Mouse (Mus musculus): ENCODE measurements around the gene Tbc1d23. TPM values are rescaled to one million over a fixed set of nuclear protein-coding genes. Genes with fewer than 3 reads are reported as not detected.
"Not testable (repeated sequence)": the region's sequence is repeated elsewhere in the genome, so short reads cannot be mapped to it uniquely, and the experiment has no call there.

The Tbc1d23 gene
- polyA plus RNA-seq, 1 experiment from 2014 or later, result 20.5 TPM

DNA sequence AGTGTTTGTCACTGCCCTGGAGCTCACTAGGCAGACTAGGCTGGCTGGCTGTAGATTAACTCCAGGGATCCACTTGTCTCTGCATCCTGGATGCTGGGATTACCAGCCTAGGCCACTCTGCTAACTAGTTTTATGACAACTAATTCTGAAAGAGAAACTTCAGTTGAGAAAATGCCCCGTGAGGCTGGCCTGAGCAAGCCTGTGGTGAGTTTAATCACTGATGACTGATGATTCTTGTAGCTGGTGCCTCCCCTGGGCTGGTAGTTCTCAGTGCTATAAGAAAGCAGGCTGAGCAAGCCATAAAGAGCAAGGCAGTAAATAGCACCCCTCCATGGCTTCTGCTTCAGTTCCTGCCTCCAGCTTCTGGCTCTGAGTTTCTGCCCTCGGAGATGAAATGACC lies 55.6 kb downstream of the Tbc1d23 start:
- H3K9ac ChIP-seq (ENCODE audit: low read depth, low read length), result no peak overlapping the region
- H3K27me3 ChIP-seq (ENCODE audit: control insufficient read depth, insufficient read depth, low read length), result no peaks in the 10 kb centered on the region
- H3K4me2 ChIP-seq, result no peak overlapping the region
- ATAC-seq (replicated peaks; ENCODE audit: insufficient number of reproducible peaks, low FRiP score, low TSS enrichment), result no peak
- WGBS (ENCODE audit: insufficient replicate concordance), result 71% methylated on average over 2 of the region's 2 CpGs
- H3K9me3 ChIP-seq (replicated peaks; ENCODE audit: control insufficient read depth, low read length), result no peaks in the 10 kb centered on the region
- H3K4me1 ChIP-seq (ENCODE audit: control insufficient read depth, insufficient read depth, low read length), result no peaks in the 10 kb centered on the region
- H3K36me3 ChIP-seq (ENCODE audit: control insufficient read depth, insufficient read depth, low read length), result peaks cover 5% of the 10 kb centered on the region; the same call in 1 of the 2 replicates
- no peak overlapping the region for H3K4me3 ChIP-seq (ENCODE audit: low read depth, low read length)
- H3K27ac ChIP-seq (ENCODE audit: low read depth, low read length), result no peak overlapping the region

DNA sequence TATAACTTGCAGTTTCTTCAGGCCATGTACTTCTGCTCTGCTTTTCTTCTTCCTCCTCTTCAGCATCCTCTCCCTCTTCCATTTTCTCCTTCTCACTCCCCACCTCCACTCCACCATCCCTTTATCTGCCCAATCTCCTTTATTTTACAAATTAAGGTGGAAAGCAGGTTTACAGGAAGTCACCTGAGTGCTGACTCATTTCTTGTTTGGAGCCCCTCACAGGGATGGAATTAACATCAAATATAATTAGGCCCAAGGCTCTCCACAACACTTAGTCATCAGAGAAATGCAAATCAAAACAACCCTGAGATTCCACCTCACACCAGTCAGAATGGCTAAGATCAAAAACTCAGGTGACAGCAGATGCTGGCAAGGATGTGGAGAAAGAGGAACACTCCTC lies 56.8 kb downstream of the Tbc1d23 start:
- not testable (repeated sequence) for H3K9me3 ChIP-seq (replicated peaks; ENCODE audit: control insufficient read depth, low read length); H3K9ac ChIP-seq (ENCODE audit: low read depth, low read length); H3K36me3 ChIP-seq (ENCODE audit: control insufficient read depth, insufficient read depth, low read length); H3K4me2 ChIP-seq; ATAC-seq (replicated peaks; ENCODE audit: insufficient number of reproducible peaks, low FRiP score, low TSS enrichment); H3K27ac ChIP-seq (ENCODE audit: low read depth, low read length); H3K4me3 ChIP-seq (ENCODE audit: low read depth, low read length); H3K27me3 ChIP-seq (ENCODE audit: control insufficient read depth, insufficient read depth, low read length); H3K4me1 ChIP-seq (ENCODE audit: control insufficient read depth, insufficient read depth, low read length)

DNA sequence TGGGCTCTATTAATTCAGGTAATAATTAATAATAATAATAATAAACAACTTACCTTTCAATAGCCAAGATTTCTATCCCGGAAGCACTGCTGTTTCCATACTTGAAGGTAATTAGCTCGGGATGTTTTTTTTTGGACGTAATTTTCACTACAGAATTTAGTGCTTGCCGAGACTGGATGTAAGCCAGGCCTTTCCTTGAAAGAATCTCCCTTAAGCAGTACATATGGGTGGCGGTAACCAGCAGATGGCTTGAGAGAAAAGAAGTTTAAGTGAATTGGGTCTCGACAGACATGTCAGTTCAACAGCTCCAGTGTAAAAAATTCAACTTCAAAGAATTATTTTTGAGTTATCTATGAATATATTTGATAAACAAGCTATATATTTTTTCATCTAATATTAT lies 59.7 kb downstream of the Tbc1d23 start:
- WGBS (ENCODE audit: insufficient replicate concordance), result 91% methylated on average over 6 of the region's 6 CpGs
- H3K27ac ChIP-seq (ENCODE audit: low read depth, low read length), result no peak overlapping the region
- ATAC-seq (replicated peaks; ENCODE audit: insufficient number of reproducible peaks, low FRiP score, low TSS enrichment), result no peak

DNA sequence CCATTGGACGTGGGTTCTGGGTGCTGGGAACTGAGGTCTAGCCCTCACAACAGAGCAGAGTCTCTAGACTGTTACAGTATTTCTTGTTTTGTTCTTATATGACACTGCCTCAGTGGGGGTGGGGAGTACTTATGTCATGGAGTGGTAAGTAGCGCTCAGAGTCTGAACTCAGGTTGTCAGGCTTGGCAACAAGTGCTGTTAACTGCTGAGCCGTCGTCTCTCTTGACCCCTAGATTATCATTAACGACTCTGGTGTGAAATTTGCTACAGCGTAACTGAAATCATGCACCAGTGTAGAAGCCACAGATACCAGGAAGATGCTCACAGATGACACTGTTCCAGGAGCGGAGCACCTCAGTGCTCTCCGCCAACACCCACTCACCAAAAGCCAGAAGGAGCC lies 60.1 kb downstream of the Tbc1d23 start:
- Histone ChIP-seq H3K36me3 (ENCODE audit: control insufficient read depth, insufficient read depth, low read length) (0 out of 2 replicates have a peak, but pooled peaks cover 1% of the 10 kb centered on the region), H3K27me3 (ENCODE audit: control insufficient read depth, insufficient read depth, low read length) (no peaks in the 10 kb centered on the region)
- WGBS (ENCODE audit: insufficient replicate concordance), result 87% methylated on average over 8 of the region's 8 CpGs

More for the DNA sequence above, 59.7 kb downstream of the Tbc1d23 start:
- no peak overlapping the region for H3K9ac ChIP-seq (ENCODE audit: low read depth, low read length)
- no peaks in the 10 kb centered on the region for H3K9me3 ChIP-seq (replicated peaks; ENCODE audit: control insufficient read depth, low read length)
- no peaks in the 10 kb centered on the region for H3K27me3 ChIP-seq (ENCODE audit: control insufficient read depth, insufficient read depth, low read length)
- 0 out of 2 replicates have a peak, but pooled peaks cover 2% of the 10 kb centered on the region for H3K36me3 ChIP-seq (ENCODE audit: control insufficient read depth, insufficient read depth, low read length)
- no peaks in the 10 kb centered on the region for H3K4me1 ChIP-seq (ENCODE audit: control insufficient read depth, insufficient read depth, low read length)
- no peak overlapping the region for H3K4me2 ChIP-seq
- no peak overlapping the region for H3K4me3 ChIP-seq (ENCODE audit: low read depth, low read length)

DNA sequence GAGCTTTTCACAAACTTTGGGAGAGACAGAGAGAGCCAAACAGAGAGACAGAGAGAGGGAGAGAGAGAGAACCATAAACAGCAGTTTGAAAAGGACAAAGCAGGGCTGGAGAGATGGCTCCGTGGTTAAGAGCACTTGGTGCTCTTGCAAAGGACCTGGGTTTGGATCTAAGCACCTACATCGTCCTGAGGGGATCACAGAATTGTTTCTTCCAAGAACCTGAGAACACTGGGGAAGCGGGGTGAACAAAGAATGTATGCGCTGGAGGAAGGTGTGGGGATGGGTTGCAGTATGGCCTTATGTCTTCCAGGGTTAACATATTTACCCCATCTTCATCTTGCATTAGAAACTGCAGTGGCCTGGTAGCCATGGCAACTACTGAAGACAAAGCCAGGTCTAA lies 63.1 kb downstream of the Tbc1d23 start:
- Histone ChIP-seq H3K27ac (ENCODE audit: low read depth, low read length) (no peak overlapping the region), H3K27me3 (ENCODE audit: control insufficient read depth, insufficient read depth, low read length) (no peaks in the 10 kb centered on the region), H3K9me3 (replicated peaks; ENCODE audit: control insufficient read depth, low read length) (no peaks in the 10 kb centered on the region), H3K4me1 (ENCODE audit: control insufficient read depth, insufficient read depth, low read length) (no peaks in the 10 kb centered on the region), H3K4me2 (no peak overlapping the region), H3K36me3 (ENCODE audit: control insufficient read depth, insufficient read depth, low read length) (0 out of 2 replicates have a peak, but pooled peaks cover 2% of the 10 kb centered on the region), H3K4me3 (ENCODE audit: low read depth, low read length) (no peak overlapping the region), H3K9ac (ENCODE audit: low read depth, low read length) (no peak overlapping the region)
- no peak for ATAC-seq (replicated peaks; ENCODE audit: insufficient number of reproducible peaks, low FRiP score, low TSS enrichment)
- WGBS (ENCODE audit: insufficient replicate concordance), result 77% methylated on average over 4 of the region's 4 CpGs

More for the DNA sequence above, 60.1 kb downstream of the Tbc1d23 start:
- Histone ChIP-seq H3K4me2 (no peak overlapping the region), H3K27ac (ENCODE audit: low read depth, low read length) (no peak overlapping the region), H3K9me3 (replicated peaks; ENCODE audit: control insufficient read depth, low read length) (no peaks in the 10 kb centered on the region), H3K4me1 (ENCODE audit: control insufficient read depth, insufficient read depth, low read length) (no peaks in the 10 kb centered on the region), H3K9ac (ENCODE audit: low read depth, low read length) (no peak overlapping the region), H3K4me3 (ENCODE audit: low read depth, low read length) (no peak overlapping the region)
- no peak for ATAC-seq (replicated peaks; ENCODE audit: insufficient number of reproducible peaks, low FRiP score, low TSS enrichment)

DNA sequence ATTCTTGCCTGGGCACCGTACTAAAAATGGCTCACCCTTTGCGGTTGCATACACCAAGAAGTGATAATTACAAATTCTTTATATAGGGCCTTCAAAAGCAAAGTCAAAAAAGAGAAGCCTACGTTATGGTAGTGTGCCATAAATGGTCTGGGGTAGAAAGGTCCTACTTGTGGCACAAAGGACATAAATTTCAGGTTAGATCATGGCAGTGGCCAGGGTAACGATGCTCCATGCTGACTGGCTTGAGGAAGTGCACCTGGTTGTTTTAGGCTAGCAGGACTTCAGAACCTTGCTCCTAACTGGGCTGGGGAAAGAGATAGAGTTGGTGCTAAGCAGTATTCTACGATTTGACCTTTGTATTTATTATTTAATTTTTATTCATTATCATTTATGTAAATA lies 63.8 kb downstream of the Tbc1d23 start:
- WGBS (ENCODE audit: insufficient replicate concordance), result 30% methylated on average over 5 of the region's 5 CpGs
- no peaks in the 10 kb centered on the region for H3K9me3 ChIP-seq (replicated peaks; ENCODE audit: control insufficient read depth, low read length)
- ATAC-seq (replicated peaks; ENCODE audit: insufficient number of reproducible peaks, low FRiP score, low TSS enrichment), result peak; percentile 31
- H3K27ac ChIP-seq (ENCODE audit: low read depth, low read length), result no peak overlapping the region
- no peaks in the 10 kb centered on the region for H3K27me3 ChIP-seq (ENCODE audit: control insufficient read depth, insufficient read depth, low read length)
- no peaks in the 10 kb centered on the region for H3K4me1 ChIP-seq (ENCODE audit: control insufficient read depth, insufficient read depth, low read length)
- H3K9ac ChIP-seq (ENCODE audit: low read depth, low read length), result peak overlapping the region; percentile 90; the same call in 1 of the 2 replicates
- H3K4me3 ChIP-seq (ENCODE audit: low read depth, low read length), result peak overlapping the region; percentile 79
- peak overlapping the region; percentile 85 for H3K4me2 ChIP-seq
- H3K36me3 ChIP-seq (ENCODE audit: control insufficient read depth, insufficient read depth, low read length), result peaks cover 2% of the 10 kb centered on the region; the same call in 1 of the 2 replicates

DNA sequence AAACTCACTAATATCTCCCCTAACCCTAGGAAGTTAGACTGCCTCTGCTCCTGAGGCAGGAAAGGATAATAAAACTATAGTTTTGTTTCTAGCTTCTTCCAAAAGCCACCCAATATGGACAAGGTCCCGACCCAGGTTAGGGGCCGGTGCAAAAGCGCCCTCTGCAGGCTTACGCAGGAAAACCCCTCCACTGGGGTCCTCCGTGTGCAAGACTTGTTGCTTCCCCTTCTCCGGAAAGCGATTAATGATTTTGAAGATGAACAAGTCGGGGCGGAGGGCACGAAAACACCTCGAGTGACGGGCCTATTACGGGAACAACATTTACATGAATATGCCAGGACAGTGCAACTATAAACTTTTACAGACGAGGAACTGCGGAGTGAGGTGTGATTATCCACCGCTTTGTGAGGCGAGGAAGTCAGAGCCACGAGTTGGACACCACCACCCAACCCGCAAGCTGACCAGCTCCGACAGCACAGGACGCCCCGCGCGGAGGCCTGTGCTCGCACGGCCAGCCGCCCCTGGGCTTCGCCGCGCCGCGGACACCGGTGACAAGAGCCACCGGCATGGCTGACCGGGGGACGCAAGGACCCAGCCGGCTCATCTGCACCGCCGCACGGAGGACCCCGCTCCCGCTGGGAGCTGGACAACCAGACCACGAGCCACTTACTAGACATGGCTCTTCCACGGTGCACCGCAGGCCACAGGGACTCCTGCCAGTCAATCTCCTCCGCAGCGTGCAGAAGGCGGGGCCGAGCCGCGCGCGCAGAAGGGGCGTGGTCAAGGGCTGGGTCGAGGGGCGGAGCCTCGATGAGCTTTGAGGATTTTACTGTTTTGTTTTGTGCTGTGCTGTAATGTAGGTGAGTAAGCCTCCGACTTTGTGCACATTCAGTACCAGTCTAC lies 64.4 kb downstream of the Tbc1d23 start, which contains the start of gene Nit2:
TSS of gene Nit2 (minus strand) at position 731 of the 903 bp plus-strand sequence.
- Histone ChIP-seq H3K36me3 (ENCODE audit: control insufficient read depth, insufficient read depth, low read length) (peaks cover 2% of the 10 kb centered on the region; the same call in 1 of the 2 replicates), H3K27ac (ENCODE audit: low read depth, low read length) (peak within 1 kb of the TSS; percentile 92), H3K9ac (ENCODE audit: low read depth, low read length) (peak within 1 kb of the TSS; percentile 90), H3K4me2 (peak within 1 kb of the TSS; percentile 85), H3K4me3 (ENCODE audit: low read depth, low read length) (peak within 1 kb of the TSS; percentile 79), H3K4me1 (ENCODE audit: control insufficient read depth, insufficient read depth, low read length) (no peaks in the 10 kb centered on the region), H3K27me3 (ENCODE audit: control insufficient read depth, insufficient read depth, low read length) (no peaks in the 10 kb centered on the region), H3K9me3 (replicated peaks; ENCODE audit: control insufficient read depth, low read length) (no peaks in the 10 kb centered on the region)
- WGBS (ENCODE audit: insufficient replicate concordance), result under 1% methylated on average over 58 of the region's 58 CpGs
- ATAC-seq (replicated peaks; ENCODE audit: insufficient number of reproducible peaks, low FRiP score, low TSS enrichment), result peak; percentile 97

DNA sequence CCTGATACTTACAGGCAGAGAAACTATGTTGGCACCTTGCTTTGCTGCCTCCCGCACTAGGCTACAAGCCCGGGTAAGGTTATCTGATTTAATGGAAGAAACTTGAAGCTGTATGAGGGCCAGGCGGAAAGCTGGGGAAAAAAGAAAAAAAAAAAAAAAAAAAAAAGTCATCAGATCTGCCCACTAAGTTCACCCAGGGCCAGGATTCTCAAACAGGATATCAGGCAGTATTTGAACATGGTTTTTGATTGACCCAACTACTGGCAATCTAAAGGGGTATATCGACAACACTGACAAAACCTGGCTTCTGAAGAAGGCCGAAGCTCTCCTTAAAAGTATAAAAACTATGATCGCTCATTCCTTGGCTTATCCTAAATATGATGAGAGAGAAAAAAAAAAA lies 65.2 kb downstream of the Tbc1d23 start:
- Histone ChIP-seq H3K27ac (ENCODE audit: low read depth, low read length) (peak overlapping the region; percentile 92), H3K9ac (ENCODE audit: low read depth, low read length) (no peak overlapping the region), H3K9me3 (replicated peaks; ENCODE audit: control insufficient read depth, low read length) (no peaks in the 10 kb centered on the region), H3K27me3 (ENCODE audit: control insufficient read depth, insufficient read depth, low read length) (no peaks in the 10 kb centered on the region), H3K4me3 (ENCODE audit: low read depth, low read length) (peak overlapping the region; percentile 79), H3K36me3 (ENCODE audit: control insufficient read depth, insufficient read depth, low read length) (peaks cover 2% of the 10 kb centered on the region; the same call in 1 of the 2 replicates), H3K4me1 (ENCODE audit: control insufficient read depth, insufficient read depth, low read length) (no peaks in the 10 kb centered on the region), H3K4me2 (peak overlapping the region; percentile 85)
- WGBS (ENCODE audit: insufficient replicate concordance), result 79% methylated on average over 6 of the region's 6 CpGs
- no peak for ATAC-seq (replicated peaks; ENCODE audit: insufficient number of reproducible peaks, low FRiP score, low TSS enrichment)
